Mouse (Mus musculus) hindbrain, embryonic 10.5 days (tissue): ENCODE results near the gene Gm20604. TPM values are rescaled to one million over a fixed set of nuclear protein-coding genes. Genes with fewer than 3 reads are reported as not detected.

ENCODE experiments used
- DNase-seq: peaks from one replicate; pipeline ENCODE4 v3.0.0-alpha.2; 2017; ENCODE audit warnings: low spot score
- H3K27ac ChIP-seq: fragments of 300-500 bp; sonication (generic); 2 replicates; pipeline ENCODE4 v1.5.1; 2016; ENCODE audit warnings: mild to moderate bottlenecking, moderate library complexity
- H3K27me3 ChIP-seq: fragments of 300-500 bp; sonication (generic); 2 replicates; pipeline ENCODE4 v1.6.1; 2016; ENCODE audit warnings: mild to moderate bottlenecking; ENCODE audit not compliant: poor library complexity, insufficient read depth, severe bottlenecking
- H3K36me3 ChIP-seq: fragments of 300-500 bp; sonication (generic); 2 replicates; pipeline ENCODE4 v1.6.1; 2016; ENCODE audit warnings: mild to moderate bottlenecking, moderate library complexity
- H3K4me1 ChIP-seq: fragments of 300-500 bp; sonication (generic); replicated peaks from 2 replicates; pipeline ENCODE4 v1.6.1; 2016; ENCODE audit warnings: mild to moderate bottlenecking
- H3K4me3 ChIP-seq: fragments of 300-500 bp; sonication (generic); 2 replicates; pipeline ENCODE4 v1.5.1; 2016; ENCODE audit warnings: mild to moderate bottlenecking, moderate library complexity
- H3K9me3 ChIP-seq: fragments of 300-500 bp; sonication (generic); 2 replicates; pipeline ENCODE4 v1.6.1; 2016; ENCODE audit warnings: mild to moderate bottlenecking, moderate library complexity
- WGBS: fragments of 180-500 bp; shearing (Covaris S2); methylation state at CpG from one replicate; pipeline ENCODE4 v1.1.7; 2016; 5-methylcytosine and 5-hydroxymethylcytosine counted together
- polyA plus RNA-seq: library from polyadenylated mRNA; unstranded; fragments of >200 nt; fragmentation: Nextera tagmentation; extraction: Ambion mirVana; gene quantifications from 2 replicates; pipeline ENCODE4 v1.2.1, GENCODE M21; 2016

The Gm20604 gene
- polyA plus RNA-seq, 1 experiment from 2014 or later, result 29.0 TPM

GRCm38 (mm10) chr12:102710851-102711375, 47.6 kb downstream of the Gm20604 start:
- H3K27me3 ChIP-seq, result peaks cover 18% of the 10 kb centered on the region; the same call in 1 of the 2 replicates
- peak; percentile 3 for DNase-seq
- H3K4me1 ChIP-seq, result peaks cover 24% of the 10 kb centered on the region
- no peaks in the 10 kb centered on the region for H3K36me3 ChIP-seq
- WGBS, result 58% methylated on average over 4 of the region's 4 CpGs
- H3K4me3 ChIP-seq, result no peak overlapping the region
- H3K27ac ChIP-seq, result no peak overlapping the region
- no peaks in the 10 kb centered on the region for H3K9me3 ChIP-seq

GRCm38 (mm10) chr12:102709896-102710295, 48.6 kb downstream of the Gm20604 start:
- H3K36me3 ChIP-seq, result no peaks in the 10 kb centered on the region
- peaks cover 18% of the 10 kb centered on the region; the same call in 1 of the 2 replicates for H3K27me3 ChIP-seq
- DNase-seq, result peak; percentile 1
- no peak overlapping the region for H3K4me3 ChIP-seq
- H3K27ac ChIP-seq, result no peak overlapping the region
- H3K4me1 ChIP-seq, result peaks cover 34% of the 10 kb centered on the region
- no peaks in the 10 kb centered on the region for H3K9me3 ChIP-seq
- whole genome bisulfite sequencing, result 94% methylated on average over 5 of the region's 5 CpGs

GRCm38 (mm10) chr12:102708220-102708619, 50.3 kb downstream of the Gm20604 start:
- 77% methylated on average over 11 of the region's 11 CpGs for WGBS
- no peak for DNase-seq

GRCm38 (mm10) chr12:102706833-102707463, 51.5 kb downstream of the Gm20604 start:
- H3K36me3 ChIP-seq, result no peaks in the 10 kb centered on the region
- H3K4me3 ChIP-seq, result no peak overlapping the region
- 86% methylated on average over 10 of the region's 10 CpGs for WGBS
- H3K9me3 ChIP-seq, result no peaks in the 10 kb centered on the region
- H3K27me3 ChIP-seq, result peaks cover 22% of the 10 kb centered on the region; the same call in 1 of the 2 replicates
- DNase-seq, result no peak
- no peak overlapping the region for H3K27ac ChIP-seq
- H3K4me1 ChIP-seq, result peaks cover 61% of the 10 kb centered on the region

More at GRCm38 (mm10) chr12:102708220-102708619, 50.3 kb downstream of the Gm20604 start:
- H3K9me3 ChIP-seq, result no peaks in the 10 kb centered on the region
- H3K27me3 ChIP-seq, result peaks cover 22% of the 10 kb centered on the region; the same call in 1 of the 2 replicates
- H3K4me1 ChIP-seq, result peaks cover 48% of the 10 kb centered on the region
- H3K36me3 ChIP-seq, result no peaks in the 10 kb centered on the region
- H3K4me3 ChIP-seq, result no peak overlapping the region
- H3K27ac ChIP-seq, result no peak overlapping the region

GRCm38 (mm10) chr12:102705906-102706640, 52.4 kb downstream of the Gm20604 start:
- 79% methylated on average over 6 of the region's 6 CpGs for WGBS
- no peak for DNase-seq

GRCm38 (mm10) chr12:102705216-102705871, 53.1 kb downstream of the Gm20604 start:
- Histone ChIP-seq H3K9me3 (no peaks in the 10 kb centered on the region), H3K36me3 (0 out of 2 replicates have a peak, but pooled peaks cover 4% of the 10 kb centered on the region), H3K4me1 (peaks cover 63% of the 10 kb centered on the region), H3K27ac (peak overlapping the region; percentile 93), H3K27me3 (peaks cover 22% of the 10 kb centered on the region; the same call in 1 of the 2 replicates), H3K4me3 (peak overlapping the region; percentile 84)
- 3% methylated on average over 45 of the region's 45 CpGs for WGBS
- peak; percentile 82 for DNase-seq

More at GRCm38 (mm10) chr12:102705906-102706640, 52.4 kb downstream of the Gm20604 start:
- peaks cover 63% of the 10 kb centered on the region for H3K4me1 ChIP-seq
- H3K27ac ChIP-seq, result no peak overlapping the region
- H3K36me3 ChIP-seq, result 0 out of 2 replicates have a peak, but pooled peaks cover under 1% of the 10 kb centered on the region
- H3K9me3 ChIP-seq, result no peaks in the 10 kb centered on the region
- peaks cover 22% of the 10 kb centered on the region; the same call in 1 of the 2 replicates for H3K27me3 ChIP-seq
- H3K4me3 ChIP-seq, result peak overlapping the region; percentile 84

- Histone ChIP-seq H3K9me3 (no peaks in the 10 kb centered on the region), H3K4me3 (peak within 1 kb of the TSS; percentile 84), H3K4me1 (peaks cover 68% of the 10 kb centered on the region), H3K36me3 (0 out of 2 replicates have a peak, but pooled peaks cover 4% of the 10 kb centered on the region), H3K27ac (peak within 1 kb of the TSS; percentile 93), H3K27me3 (peaks cover 22% of the 10 kb centered on the region; the same call in 1 of the 2 replicates)
- WGBS, result 1% methylated on average over 100 of the region's 105 CpGs
- DNase-seq, result peak; percentile 64
Measured at GRCm38 (mm10) chr12:102704457-102705198, 53.8 kb downstream of the Gm20604 start, which contains the start of gene Itpk1. Gene Itpk1 (minus strand): TSS chr12:102704930.

GRCm38 (mm10) chr12:102703921-102704408, 54.5 kb downstream of the Gm20604 start:
- 0 out of 2 replicates have a peak, but pooled peaks cover 4% of the 10 kb centered on the region for H3K36me3 ChIP-seq
- DNase-seq, result peak; percentile 27
- peaks cover 75% of the 10 kb centered on the region for H3K4me1 ChIP-seq
- no peaks in the 10 kb centered on the region for H3K9me3 ChIP-seq
- H3K27me3 ChIP-seq, result peaks cover 22% of the 10 kb centered on the region; the same call in 1 of the 2 replicates
- H3K27ac ChIP-seq, result peak overlapping the region; percentile 93
- 6% methylated on average over 17 of the region's 17 CpGs for WGBS
- H3K4me3 ChIP-seq, result peak overlapping the region; percentile 84

GRCm38 (mm10) chr12:102703441-102703840, 55.0 kb downstream of the Gm20604 start:
- Histone ChIP-seq H3K9me3 (no peaks in the 10 kb centered on the region), H3K27ac (peak overlapping the region; percentile 93), H3K27me3 (peaks cover 22% of the 10 kb centered on the region; the same call in 1 of the 2 replicates), H3K36me3 (0 out of 2 replicates have a peak, but pooled peaks cover 4% of the 10 kb centered on the region), H3K4me1 (peaks cover 80% of the 10 kb centered on the region), H3K4me3 (peak overlapping the region; percentile 84)
- DNase-seq, result no peak
- WGBS, result 39% methylated on average over 6 of the region's 6 CpGs

GRCm38 (mm10) chr12:102703111-102703412, 55.4 kb downstream of the Gm20604 start:
- Histone ChIP-seq H3K9me3 (no peaks in the 10 kb centered on the region), H3K4me3 (peak overlapping the region; percentile 84), H3K36me3 (0 out of 2 replicates have a peak, but pooled peaks cover 4% of the 10 kb centered on the region), H3K4me1 (peaks cover 80% of the 10 kb centered on the region), H3K27ac (peak overlapping the region; percentile 93), H3K27me3 (peaks cover 22% of the 10 kb centered on the region; the same call in 1 of the 2 replicates)
- 6% methylated on average over 4 of the region's 4 CpGs for WGBS
- no peak for DNase-seq

GRCm38 (mm10) chr12:102702356-102703110, 55.9 kb downstream of the Gm20604 start:
- Histone ChIP-seq H3K4me1 (peaks cover 81% of the 10 kb centered on the region), H3K9me3 (no peaks in the 10 kb centered on the region), H3K4me3 (peak overlapping the region; percentile 84), H3K36me3 (0 out of 2 replicates have a peak, but pooled peaks cover 4% of the 10 kb centered on the region), H3K27me3 (peaks cover 16% of the 10 kb centered on the region; the same call in 1 of the 2 replicates), H3K27ac (peak overlapping the region; percentile 93)
- DNase-seq, result peak; percentile 82
- 5% methylated on average over 15 of the region's 15 CpGs for WGBS
